Mouse (Mus musculus): ENCODE measurements around the gene 4930432K21Rik.

- TF ChIP-seq CTCF (IDR thresholded peaks at IDR 0.05; ENCODE audit: extremely low read depth, insufficient read depth, insufficient read length, insufficient replicate concordance) (no peak), POLR2A (IDR thresholded peaks at IDR 0.05; ENCODE audit: low read depth, low read length) (no peak)
Measured at GRCm38 (mm10) chr8:84205073-84205472, 57.2 kb downstream of the 4930432K21Rik start.
